Mouse (Mus musculus) olfactory bulb, adult 2 months (tissue): ENCODE measurements around the gene Dnah5.

Experiments used
- CTCF ChIP-seq: fragments of 200-500 bp; IDR thresholded peaks from 2 replicates; pipeline ENCODE4 v1.5.1; 2012; ENCODE audit warnings: low read depth, mild to moderate bottlenecking, low read length, moderate library complexity; ENCODE audit not compliant: insufficient read depth
- POLR2A ChIP-seq: fragments of 200-500 bp; IDR thresholded peaks from 2 replicates; pipeline ENCODE4 v1.6.1; 2012; ENCODE audit warnings: mild to moderate bottlenecking, low read depth, low read length, moderate library complexity; ENCODE audit not compliant: insufficient read depth

- TF ChIP-seq POLR2A (no peak), CTCF (no peak)
Observed at GRCm38 (mm10) chr15:28299438-28299837, 95.9 kb downstream of the Dnah5 start.
